Mouse (Mus musculus) kidney, embryonic 14.5 days (tissue): ENCODE data around the gene Itm2b. TPM values are rescaled to one million over a fixed set of nuclear protein-coding genes. Genes with fewer than 3 reads are reported as not detected.

ENCODE experiments used
- ATAC-seq: fragments of 200-750 bp; cut with Nextera tagmentation; 2 replicates; pipeline ENCODE4 v1.8.0; 2017; ENCODE audit warnings: moderate number of reproducible peaks, mild to moderate bottlenecking, moderate TSS enrichment, moderate library complexity; ENCODE audit not compliant: low FRiP score, low TSS enrichment
- H3K27ac ChIP-seq: fragments of 300-500 bp; sonication (generic); 2 replicates; pipeline ENCODE4 v1.5.1; 2014; ENCODE audit warnings: low read depth, mild to moderate bottlenecking, low read length, moderate library complexity, mixed read lengths
- H3K27me3 ChIP-seq: fragments of 300-500 bp; sonication (generic); 2 replicates; pipeline ENCODE4 v1.6.1; 2014; ENCODE audit warnings: mild to moderate bottlenecking, low read length; ENCODE audit not compliant: control insufficient read depth, insufficient read depth
- H3K36me3 ChIP-seq: fragments of 300-500 bp; sonication (generic); 2 replicates; pipeline ENCODE4 v1.6.1; 2014; ENCODE audit warnings: low read length, mixed read lengths; ENCODE audit not compliant: control insufficient read depth, insufficient read depth
- H3K4me1 ChIP-seq: fragments of 300-500 bp; sonication (generic); 2 replicates; pipeline ENCODE4 v1.6.1; 2014; ENCODE audit warnings: low read length, mixed read lengths; ENCODE audit not compliant: control insufficient read depth, insufficient read depth
- H3K4me2 ChIP-seq: fragments of 300-500 bp; sonication (generic); replicated peaks from 2 replicates; pipeline ENCODE4 v1.6.1; 2014; ENCODE audit warnings: low read depth, mild to moderate bottlenecking, low read length
- H3K4me3 ChIP-seq: fragments of 300-500 bp; sonication (generic); 2 replicates; pipeline ENCODE4 v1.5.1; 2014; ENCODE audit warnings: mild to moderate bottlenecking, low read length
- H3K9ac ChIP-seq: fragments of 300-500 bp; sonication (generic); 2 replicates; pipeline ENCODE4 v1.6.1; 2014; ENCODE audit warnings: low read depth, mild to moderate bottlenecking, low read length, moderate library complexity
- H3K9me3 ChIP-seq: fragments of 300-500 bp; sonication (generic); 2 replicates; pipeline ENCODE4 v1.6.1; 2016; ENCODE audit warnings: low read length; ENCODE audit not compliant: control insufficient read depth
- WGBS: fragments of 180-500 bp; shearing (Covaris S2); extraction: QIAGEN DNeasy Blood & Tissue Kit; methylation state at CpG from one replicate; pipeline ENCODE4 v1.1.7; 2014; 5-methylcytosine and 5-hydroxymethylcytosine counted together
- polyA plus RNA-seq: library from polyadenylated mRNA; unstranded; fragments of >200 nt; fragmentation: Nextera tagmentation; extraction: Ambion mirVana; gene quantifications from 2 replicates; pipeline ENCODE4 v1.2.1, GENCODE M21; 2014

Itm2b gene
- polyA plus RNA-seq, 1 experiment from 2014 or later, result 844 TPM

DNA sequence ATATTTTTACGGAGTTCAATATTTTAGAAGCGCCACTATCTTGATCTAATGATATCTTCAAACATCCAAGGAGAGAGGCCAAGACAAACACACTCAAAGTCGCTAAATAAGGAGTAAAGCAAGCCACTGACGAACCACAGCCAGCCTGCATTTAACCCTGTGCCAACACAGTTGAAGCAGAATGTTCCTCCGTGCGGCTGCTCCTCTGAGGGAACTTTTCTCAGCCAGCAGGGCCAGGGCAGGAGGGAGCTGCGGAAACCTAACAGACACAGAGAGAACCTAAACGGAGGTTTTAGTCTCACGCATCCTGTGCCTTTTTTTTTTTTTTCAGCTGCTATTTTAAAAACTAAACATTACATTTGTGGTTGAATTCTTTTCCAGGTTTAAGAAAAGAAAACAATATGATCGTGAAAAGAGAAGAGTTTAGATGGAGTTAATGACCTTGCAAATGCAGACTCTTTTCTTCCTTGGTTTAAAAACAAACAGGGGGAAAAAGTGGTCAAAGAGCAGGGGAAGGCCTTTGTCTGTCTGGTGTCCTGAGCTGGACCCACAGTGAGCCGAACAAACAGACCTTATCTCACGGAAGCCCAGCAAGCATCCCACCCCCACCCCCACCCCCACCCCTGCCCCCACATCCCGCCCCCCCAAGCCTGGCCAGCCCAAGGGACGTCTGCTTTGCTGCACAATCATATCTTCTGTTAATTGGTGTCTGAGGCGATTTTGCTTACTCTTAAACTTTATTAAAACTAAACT, 15.0 kb upstream of the Itm2b start:
- WGBS, result 31% methylated on average over 15 of the region's 15 CpGs
- H3K4me2 ChIP-seq, result no peak overlapping the region
- no peak overlapping the region for H3K4me3 ChIP-seq
- H3K36me3 ChIP-seq, result no peaks in the 10 kb centered on the region
- 0 out of 2 replicates have a peak overlapping the region, but pooled peaks have one; percentile 14 for H3K27ac ChIP-seq
- no peaks in the 10 kb centered on the region; the same call in 1 of the 2 replicates for H3K4me1 ChIP-seq
- no peak for ATAC-seq
- H3K27me3 ChIP-seq, result no peaks in the 10 kb centered on the region
- H3K9ac ChIP-seq, result no peak overlapping the region
- H3K9me3 ChIP-seq, result no peaks in the 10 kb centered on the region

DNA sequence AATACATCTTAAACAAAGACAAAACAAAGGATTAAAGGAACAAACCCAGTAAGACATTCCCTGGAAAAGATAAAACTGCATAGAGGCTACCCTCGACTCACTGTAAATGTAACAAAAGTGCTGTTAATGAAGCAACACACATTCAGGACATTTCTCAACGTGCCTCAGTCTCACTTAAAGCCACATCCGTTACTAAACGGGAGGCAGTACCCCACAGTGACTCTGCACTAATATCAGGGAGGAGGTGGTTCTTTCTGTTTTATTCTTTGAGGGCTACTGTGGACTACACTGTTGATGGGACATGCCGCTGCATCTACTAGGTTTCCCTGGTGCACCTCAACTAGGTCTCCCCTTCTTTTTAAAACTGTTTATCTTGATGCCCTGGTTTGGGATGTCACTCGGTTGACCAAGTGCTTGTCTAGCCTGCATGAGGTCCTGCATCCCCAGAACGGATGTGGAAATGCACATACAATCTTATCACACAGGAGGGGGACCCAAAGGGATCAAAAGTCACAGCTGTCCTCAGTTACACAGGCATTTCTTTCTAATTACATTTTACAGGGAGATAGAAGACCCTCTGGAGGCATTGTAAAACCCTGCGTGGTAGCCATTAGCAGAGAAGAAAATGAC, 13.4 kb upstream of the Itm2b start:
- Histone ChIP-seq H3K9me3 (no peaks in the 10 kb centered on the region), H3K36me3 (no peaks in the 10 kb centered on the region), H3K27ac (no peak overlapping the region), H3K4me3 (no peak overlapping the region), H3K4me2 (no peak overlapping the region), H3K27me3 (no peaks in the 10 kb centered on the region), H3K9ac (no peak overlapping the region), H3K4me1 (no peaks in the 10 kb centered on the region; the same call in 1 of the 2 replicates)
- 77% methylated on average over 8 of the region's 8 CpGs for WGBS
- ATAC-seq, result no peak

DNA sequence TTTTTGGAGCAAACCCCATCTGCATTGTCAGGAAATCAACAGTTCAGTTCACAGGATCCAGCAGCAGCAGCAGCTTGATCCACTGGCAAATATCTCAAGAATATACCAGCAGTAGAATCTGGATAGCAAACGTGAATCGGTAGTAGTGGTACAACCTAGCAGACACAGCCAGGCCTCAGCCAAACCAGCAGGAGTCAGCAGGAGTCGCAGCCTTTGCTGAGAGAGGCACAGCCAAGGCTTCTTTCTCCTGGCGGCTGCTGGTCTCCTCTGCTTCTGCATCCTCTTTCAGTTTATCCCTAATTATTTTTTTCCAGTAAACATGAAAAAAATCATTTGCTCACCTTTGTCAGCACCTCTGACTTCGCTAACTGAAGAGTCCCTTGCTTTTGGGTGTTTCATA, 10.7 kb upstream of the Itm2b start:
- no peaks in the 10 kb centered on the region for H3K9me3 ChIP-seq
- ATAC-seq, result no peak
- 83% methylated on average over 5 of the region's 5 CpGs for WGBS
- no peak overlapping the region for H3K4me2 ChIP-seq
- no peak overlapping the region for H3K27ac ChIP-seq
- H3K4me1 ChIP-seq, result no peaks in the 10 kb centered on the region; the same call in 1 of the 2 replicates
- no peak overlapping the region for H3K9ac ChIP-seq
- H3K36me3 ChIP-seq, result no peaks in the 10 kb centered on the region
- H3K27me3 ChIP-seq, result no peaks in the 10 kb centered on the region
- no peak overlapping the region for H3K4me3 ChIP-seq

DNA sequence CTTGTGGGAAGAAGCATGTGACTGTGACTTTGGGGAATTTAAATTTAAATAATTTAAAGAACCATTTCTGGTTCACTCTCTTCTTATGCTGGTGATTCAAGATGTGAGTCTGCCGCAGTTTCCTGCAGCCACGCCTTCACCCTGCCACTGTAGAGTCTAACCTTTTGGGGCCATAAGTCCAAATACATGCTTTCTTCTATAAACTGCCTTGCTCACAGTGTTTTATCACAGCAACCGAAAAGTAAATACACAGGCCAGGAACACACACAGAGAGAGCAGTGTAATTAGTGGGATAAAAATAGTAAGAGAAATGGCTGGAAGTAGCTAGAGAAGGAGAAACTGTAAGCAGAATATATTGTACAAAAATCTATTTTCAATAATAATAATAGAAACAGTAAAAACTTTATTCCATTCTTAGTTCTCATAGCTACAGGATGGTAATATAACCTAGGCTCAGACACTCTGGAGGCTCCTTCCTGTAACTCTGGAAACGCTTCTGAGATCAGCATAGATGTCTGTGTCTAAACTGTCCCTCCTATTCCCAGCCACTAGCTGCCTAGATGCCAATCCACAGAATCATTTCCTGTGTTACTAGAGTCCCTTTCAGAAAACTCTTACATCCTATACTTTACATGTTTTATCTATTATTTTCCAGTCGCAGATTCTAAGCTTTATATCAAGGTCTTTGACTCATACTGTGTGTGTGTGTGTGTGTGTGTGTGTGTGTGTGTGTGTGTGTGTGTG, 9.3 kb upstream of the Itm2b start:
- Histone ChIP-seq H3K4me1 (no peaks in the 10 kb centered on the region), H3K9me3 (no peaks in the 10 kb centered on the region), H3K4me3 (no peak overlapping the region), H3K4me2 (no peak overlapping the region), H3K9ac (no peak overlapping the region), H3K27me3 (no peaks in the 10 kb centered on the region), H3K27ac (no peak overlapping the region), H3K36me3 (no peaks in the 10 kb centered on the region)
- WGBS, result 78% methylated on average over 5 of the region's 5 CpGs
- no peak for ATAC-seq

DNA sequence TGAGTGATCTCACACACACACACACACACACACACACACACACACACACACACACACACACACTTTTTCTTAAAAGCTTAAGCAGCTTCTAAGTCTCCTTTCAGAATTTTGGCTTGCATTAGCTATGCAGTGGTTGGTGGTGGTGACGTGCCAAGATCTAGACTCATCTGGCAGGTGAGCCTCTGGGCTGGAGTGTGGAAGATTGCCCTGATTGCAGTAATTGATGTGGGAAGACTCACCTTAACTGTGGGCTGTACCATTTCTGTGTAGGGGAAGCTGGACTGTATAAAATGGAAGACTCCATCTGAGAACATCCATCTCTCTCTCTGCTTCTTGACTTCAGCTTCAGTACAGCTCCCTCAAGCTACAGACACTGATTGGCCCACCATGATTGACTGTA, 6.4 kb upstream of the Itm2b start:
- no peak overlapping the region for H3K27ac ChIP-seq
- no peak overlapping the region for H3K4me3 ChIP-seq
- H3K36me3 ChIP-seq, result no peaks in the 10 kb centered on the region
- no peaks in the 10 kb centered on the region for H3K27me3 ChIP-seq
- no peak for ATAC-seq
- no peak overlapping the region for H3K9ac ChIP-seq
- peaks cover 7% of the 10 kb centered on the region; the same call in 1 of the 2 replicates for H3K4me1 ChIP-seq
- 0 out of 2 replicates have a peak, but pooled peaks cover 2% of the 10 kb centered on the region for H3K9me3 ChIP-seq
- 79% methylated on average over 1 of the region's 1 CpGs for WGBS
- no peak overlapping the region for H3K4me2 ChIP-seq

DNA sequence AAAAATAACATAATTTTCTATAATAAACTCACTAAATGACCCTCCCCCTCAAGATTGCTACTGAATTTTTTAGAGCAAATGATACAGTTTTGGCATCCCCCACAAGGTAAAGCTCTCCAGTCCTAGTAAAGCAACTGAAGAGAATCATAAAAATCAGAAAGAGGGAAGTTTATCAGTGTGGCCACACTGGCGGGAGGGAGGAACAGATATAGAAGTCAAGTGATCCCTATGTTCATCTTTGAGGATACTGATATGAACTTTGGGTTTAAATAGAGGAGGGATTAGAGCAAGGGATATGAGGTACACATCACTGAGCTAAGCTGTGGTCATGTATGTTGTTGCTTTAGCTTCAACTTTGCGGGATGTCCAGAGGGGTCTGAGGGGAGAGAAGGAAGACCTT, 5.1 kb upstream of the Itm2b start:
- H3K4me3 ChIP-seq, result no peak overlapping the region
- 0 out of 2 replicates have a peak, but pooled peaks cover 2% of the 10 kb centered on the region for H3K9me3 ChIP-seq
- no peaks in the 10 kb centered on the region for H3K27me3 ChIP-seq
- H3K4me1 ChIP-seq, result peaks cover 12% of the 10 kb centered on the region; the same call in 1 of the 2 replicates
- no peaks in the 10 kb centered on the region for H3K36me3 ChIP-seq
- 94% methylated on average over 2 of the region's 2 CpGs for WGBS
- no peak for ATAC-seq
- H3K9ac ChIP-seq, result no peak overlapping the region
- no peak overlapping the region for H3K4me2 ChIP-seq
- H3K27ac ChIP-seq, result no peak overlapping the region

DNA sequence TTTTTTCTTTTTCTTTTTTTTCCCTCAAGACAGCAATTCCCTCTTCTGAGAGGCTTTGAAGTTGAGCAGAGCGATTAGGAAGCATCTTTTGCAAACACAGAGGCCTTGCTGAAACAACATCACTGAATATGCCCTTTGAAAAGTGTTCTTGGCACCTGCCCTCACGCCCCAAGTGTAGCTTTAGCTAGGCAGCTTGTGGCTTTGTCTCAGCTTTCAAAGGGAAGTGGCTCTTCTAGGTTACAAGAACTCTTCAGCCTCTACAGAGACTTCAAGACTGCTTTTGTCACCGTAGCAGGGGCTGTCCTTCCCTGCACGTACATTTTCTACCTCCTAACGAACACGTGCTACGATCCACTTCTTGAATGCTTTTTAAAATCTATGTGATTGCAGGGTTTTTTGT, 4.0 kb upstream of the Itm2b start:
- H3K9ac ChIP-seq, result no peak overlapping the region
- ATAC-seq, result no peak
- H3K4me1 ChIP-seq, result peaks cover 12% of the 10 kb centered on the region; the same call in 1 of the 2 replicates
- no peak overlapping the region for H3K4me3 ChIP-seq
- 0 out of 2 replicates have a peak, but pooled peaks cover 2% of the 10 kb centered on the region for H3K9me3 ChIP-seq
- H3K27ac ChIP-seq, result peak overlapping the region; percentile 80
- no peaks in the 10 kb centered on the region for H3K36me3 ChIP-seq
- 41% methylated on average over 7 of the region's 7 CpGs for WGBS
- no peak overlapping the region for H3K4me2 ChIP-seq
- no peaks in the 10 kb centered on the region for H3K27me3 ChIP-seq

DNA sequence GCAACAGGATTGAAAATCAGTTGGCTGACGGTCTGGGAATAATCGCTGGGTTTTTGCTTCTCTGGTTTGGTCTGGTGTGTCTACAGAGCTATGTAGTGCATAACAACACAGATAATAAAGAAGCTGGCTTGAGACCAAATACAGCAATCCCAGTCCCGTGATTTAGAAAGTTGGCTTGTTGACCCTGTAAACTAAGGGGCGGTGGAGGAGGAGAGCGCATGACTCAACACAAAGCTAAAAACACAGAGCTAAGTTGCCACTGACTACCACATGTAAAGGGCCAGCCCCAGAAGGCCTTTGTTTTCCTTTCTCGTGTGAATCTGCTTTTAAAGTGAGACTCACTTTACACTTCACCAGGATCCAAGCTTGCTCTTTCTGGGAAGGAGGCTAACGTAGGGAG, 3.5 kb upstream of the Itm2b start:
- Histone ChIP-seq H3K4me1 (peaks cover 12% of the 10 kb centered on the region; the same call in 1 of the 2 replicates), H3K4me3 (no peak overlapping the region), H3K27ac (peak overlapping the region; percentile 80), H3K9ac (no peak overlapping the region), H3K9me3 (0 out of 2 replicates have a peak, but pooled peaks cover 2% of the 10 kb centered on the region), H3K4me2 (no peak overlapping the region), H3K36me3 (no peaks in the 10 kb centered on the region), H3K27me3 (no peaks in the 10 kb centered on the region)
- peak; percentile 22 for ATAC-seq
- WGBS, result 33% methylated on average over 7 of the region's 7 CpGs
